Mouse (Mus musculus) left cerebral cortex, postnatal 14 days (tissue): ENCODE measurements at regions not wholly inside any gene's neighbourhood (a gene's known extent, or its start where the extent isn't known, plus 50 kb on each side); places are given as distances from the start of the nearest gene placed in this dataset.
"Not testable (repeated sequence)": the region's sequence is repeated elsewhere in the genome, so short reads cannot be mapped to it uniquely, and the experiment has no call there.

Source experiments
- DNase-seq, 2 experiments: peaks; one replicate each; pipeline ENCODE4 v3.0.0; 2021 to 2022; ENCODE audit warnings: low spot score in 2 of 2, mixed read lengths in 1 of 2
- intact Hi-C: fragments of 180-260 bp; cut with DNase I; formaldehyde crosslinking; loops from one replicate; pipeline ENCODE4 v1.15.1; 2025

DNA sequence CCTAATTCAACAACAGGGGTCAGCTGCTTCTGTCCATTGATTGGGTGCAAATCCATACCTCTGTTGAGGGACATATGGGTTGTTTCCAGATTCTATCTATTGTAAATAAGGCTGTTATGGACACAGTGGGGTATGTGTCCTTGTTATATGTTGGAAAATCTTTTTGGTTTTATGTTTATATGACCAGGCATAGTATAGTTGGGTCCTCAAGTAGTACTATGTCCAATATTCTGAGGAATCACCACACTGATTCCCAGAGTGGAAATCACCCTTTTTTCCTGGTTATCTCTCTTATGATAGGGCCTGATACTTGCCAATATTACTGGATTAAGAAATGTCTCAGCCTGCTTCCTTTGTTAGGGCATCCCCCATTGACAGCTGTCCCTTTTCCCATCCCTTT lies 1471.0 kb downstream of the Kcnt2 start:
- no peak for DNase-seq
- intact Hi-C loops = no loop called here

DNA sequence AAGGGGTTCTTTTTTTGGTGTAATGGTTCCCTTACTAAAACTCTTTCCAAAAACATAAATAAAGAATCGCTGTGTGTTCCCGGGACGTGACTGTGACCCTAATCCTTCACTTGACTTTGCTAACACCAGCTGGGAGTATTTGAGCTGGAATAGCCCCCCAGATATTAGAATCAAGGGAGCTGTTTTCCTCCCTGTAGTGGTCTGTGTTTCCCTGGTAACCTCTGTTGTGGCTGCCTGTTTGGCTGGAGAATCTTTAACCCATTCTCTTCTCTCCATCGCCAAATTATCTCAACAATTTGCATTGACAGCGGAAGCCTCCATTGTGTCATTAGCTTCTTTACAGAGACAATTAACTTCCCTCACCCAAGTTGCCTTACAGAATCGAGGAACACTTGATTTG lies 1471.6 kb downstream of the Kcnt2 start:
- intact Hi-C loops = no loop called here
- no peak for DNase-seq

GRCm38 (mm10) chr1:141741299-141741698 lies 1495.3 kb downstream of the Kcnt2 start:
- intact Hi-C loops = no loop called here
- no peak for DNase-seq

DNA sequence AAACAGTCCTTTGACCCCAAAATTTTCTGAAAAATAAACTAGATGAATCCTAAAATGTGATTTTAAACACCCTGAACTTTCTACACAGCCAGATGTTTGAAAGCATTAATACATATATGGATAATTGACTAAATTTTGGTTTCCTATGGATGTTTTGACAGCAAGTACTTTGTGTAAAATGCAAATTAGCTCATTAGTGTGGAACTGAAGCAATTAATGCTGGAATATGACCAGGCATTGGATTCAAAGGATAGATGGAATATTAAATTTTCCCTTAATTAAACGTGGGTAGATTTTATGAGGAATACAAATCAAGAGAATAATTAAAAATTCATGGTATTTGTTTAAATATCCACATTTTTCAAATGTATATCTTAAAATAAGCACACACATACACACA lies 1530.1 kb downstream of the Kcnt2 start:
- DNase-seq = no peak
- intact Hi-C loops = no loop called here

GRCm38 (mm10) chr1:141783367-141783766 lies 1537.4 kb downstream of the Kcnt2 start:
- peak in 1 of 2 experiments; percentile 12 for DNase-seq

DNA sequence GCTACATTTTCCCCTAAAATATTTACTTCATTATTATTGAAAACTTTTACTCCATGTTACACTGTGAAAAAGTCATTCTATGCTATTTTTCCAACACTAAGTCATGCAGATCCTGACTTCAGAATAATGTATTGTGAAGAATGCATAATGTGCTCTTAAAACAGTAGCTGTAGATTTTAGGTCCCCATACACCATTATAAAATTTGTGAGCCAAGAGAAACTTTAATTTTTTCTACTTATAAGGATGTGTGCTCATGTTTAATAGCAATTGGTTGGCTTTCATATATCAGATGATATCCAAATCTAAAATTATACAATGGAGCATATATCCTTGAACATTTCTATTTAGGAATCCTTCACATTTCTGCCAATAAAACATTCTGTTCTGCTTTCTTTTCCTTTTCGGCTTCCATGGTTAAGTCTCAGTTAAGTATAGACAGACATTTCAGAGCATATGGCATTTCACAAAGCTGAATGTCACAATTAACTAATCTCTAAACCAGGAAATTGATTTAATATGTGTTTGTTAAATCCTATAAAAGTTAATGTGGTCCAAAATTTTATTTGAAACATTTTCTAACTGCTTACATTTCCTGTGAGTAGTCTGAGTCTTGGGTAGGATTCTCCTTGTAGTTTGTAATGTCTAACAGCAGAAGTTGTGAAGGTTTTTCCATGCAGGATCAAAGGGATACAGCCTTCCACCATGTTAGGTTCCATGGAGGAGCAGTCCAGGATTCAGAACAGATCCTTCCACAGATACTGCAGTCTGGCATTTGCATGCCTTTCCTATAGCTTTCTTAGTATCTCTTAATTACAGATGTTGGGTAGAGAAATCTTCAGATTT lies 1567.6 kb downstream of the Kcnt2 start:
- peak in 1 of 2 experiments; percentile 43 for DNase-seq
- intact Hi-C loops = no loop called here

More at GRCm38 (mm10) chr1:141783367-141783766, 1537.4 kb downstream of the Kcnt2 start:
- intact Hi-C loops = no loop called here

- intact Hi-C loops = no loop called here
- DNase-seq = peak; percentile 5 to 41
Measured at GRCm38 (mm10) chr1:141831444-141831843, 1585.5 kb downstream of the Kcnt2 start.

- peak in 1 of 2 experiments; percentile 22 for DNase-seq
- intact Hi-C loops = no loop called here
Measured at GRCm38 (mm10) chr1:141842547-141842946, 1596.6 kb downstream of the Kcnt2 start.

DNA sequence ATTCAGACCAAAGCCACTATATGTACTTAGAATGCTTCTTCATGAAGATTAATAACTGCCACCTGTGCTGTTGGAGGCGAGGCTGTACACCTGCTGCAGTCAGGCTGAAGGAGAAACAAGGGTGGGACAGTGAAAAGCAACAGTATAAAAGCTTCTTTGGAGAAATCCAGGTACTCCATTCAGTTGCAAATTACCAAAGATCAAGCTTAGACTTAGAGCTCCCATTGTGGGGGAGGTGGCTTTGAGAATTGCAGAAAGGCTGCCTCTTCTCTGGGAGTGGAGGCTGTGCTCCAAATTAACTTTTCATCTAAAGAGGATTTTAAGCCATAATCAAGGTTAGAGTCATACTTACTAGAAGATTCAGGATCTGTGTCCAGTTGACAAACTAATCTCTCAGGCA lies 1607.9 kb downstream of the Kcnt2 start:
- DNase-seq, intact Hi-C loops: not testable (repeated sequence)

GRCm38 (mm10) chr1:141884356-141884755 lies 1638.4 kb downstream of the Kcnt2 start:
- DNase-seq = no peak
- intact Hi-C loops = no loop called here

- intact Hi-C loops = no loop called here
- DNase-seq = no peak
Measured at GRCm38 (mm10) chr1:141897924-141898455, 1652.0 kb downstream of the Kcnt2 start.

GRCm38 (mm10) chr1:141911714-141912398 lies 1665.9 kb downstream of the Kcnt2 start:
- peak in 1 of 2 experiments; percentile 9 for DNase-seq
- intact Hi-C loops = no loop called here

GRCm38 (mm10) chr1:141926194-141926593 lies 1680.2 kb downstream of the Kcnt2 start:
- intact Hi-C loops = no loop called here
- DNase-seq = no peak

DNA sequence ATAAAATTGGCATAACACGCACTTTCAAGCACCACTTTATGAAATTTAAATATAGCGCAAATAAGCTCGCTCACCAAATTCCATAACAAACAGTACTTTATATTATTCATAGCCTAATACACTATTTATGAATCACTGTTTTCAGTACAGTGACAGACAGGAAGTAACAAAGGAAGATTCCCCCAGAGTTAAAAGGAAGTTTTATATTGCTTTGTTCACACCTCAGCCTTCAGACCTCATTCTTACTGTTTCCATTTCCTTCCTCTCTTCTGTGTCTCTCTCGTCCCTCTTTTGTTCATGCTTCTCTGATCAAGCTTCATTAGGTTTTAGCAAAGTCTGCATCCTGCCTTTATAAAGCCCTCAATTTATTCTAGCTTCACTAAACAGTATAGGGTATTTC lies 1680.8 kb downstream of the Kcnt2 start:
- no peak for DNase-seq
- intact Hi-C loops = no loop called here

GRCm38 (mm10) chr1:141948055-141948454 lies 1692.4 kb upstream of the B3galt2 start:
- intact Hi-C loops = no loop called here
- no peak for DNase-seq

DNA sequence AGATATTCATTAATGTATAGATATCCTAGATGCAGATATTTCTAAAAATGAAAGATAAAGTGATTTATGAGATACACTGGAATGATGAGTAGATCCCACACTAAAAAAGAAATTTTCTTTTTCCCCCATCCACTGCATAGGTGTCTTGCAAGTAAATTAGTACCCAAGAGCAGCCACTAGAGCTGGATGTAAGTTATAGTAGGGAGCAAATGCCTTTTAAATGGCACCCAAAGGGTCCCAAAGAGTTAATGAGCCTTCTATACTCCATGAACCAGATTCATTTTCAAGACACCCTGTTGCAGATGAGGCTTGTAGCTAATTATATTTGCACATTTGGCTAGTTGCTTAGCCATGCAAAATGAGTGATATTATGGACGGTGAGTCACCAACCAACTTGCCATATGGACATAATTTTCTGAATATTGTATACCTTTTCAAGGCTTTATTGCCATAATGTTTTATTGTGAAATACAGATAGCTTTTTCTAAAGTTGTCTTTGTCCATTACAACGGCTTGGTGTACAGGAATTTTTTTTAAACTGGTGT lies 1686.1 kb upstream of the B3galt2 start:
- DNase-seq = no peak
- intact Hi-C loops = no loop called here

GRCm38 (mm10) chr1:141961743-141962142 lies 1678.7 kb upstream of the B3galt2 start:
- peak in 1 of 2 experiments; percentile 9 for DNase-seq
- intact Hi-C loops = no loop called here

- intact Hi-C loops = no loop called here
- peak in 1 of 2 experiments; percentile 20 for DNase-seq
Measured at GRCm38 (mm10) chr1:141968133-141968532, 1672.3 kb upstream of the B3galt2 start.

- intact Hi-C loops = no loop called here
- DNase-seq = no peak
Measured at GRCm38 (mm10) chr1:141974329-141974728, 1666.1 kb upstream of the B3galt2 start.

- peak in 1 of 2 experiments; percentile 6 for DNase-seq
- intact Hi-C loops = no loop called here
Measured at GRCm38 (mm10) chr1:141999769-142000168, 1640.7 kb upstream of the B3galt2 start.
